Mouse (Mus musculus): ENCODE measurements at regions not wholly inside any gene's neighbourhood (a gene's known extent, or its start where the extent isn't known, plus 50 kb on each side); places are given as distances from the start of the nearest gene placed in this dataset.

GRCm38 (mm10) chr8:35218327-35218726 lies 547.3 kb upstream of the Gm19410 start:
- Histone ChIP-seq H3K27ac (peak overlapping the region; percentile 78; the same call in 1 of the 2 replicates), H3K9ac (no peak overlapping the region), H3K4me2 (no peak overlapping the region), H3K4me1 (peaks cover 30% of the 10 kb centered on the region), H3K27me3 (no peaks in the 10 kb centered on the region), H3K4me3 (no peak overlapping the region), H3K36me3 (no peaks in the 10 kb centered on the region), H3K9me3 (no peaks in the 10 kb centered on the region)
- no peak for ATAC-seq (ENCODE audit: insufficient number of reproducible peaks, insufficient read depth, low FRiP score, low TSS enrichment, low read depth)
- WGBS = 55% methylated on average over 4 of the region's 4 CpGs

GRCm38 (mm10) chr8:35224053-35224924 lies 541.3 kb upstream of the Gm19410 start:
- H3K4me3 ChIP-seq = no peak overlapping the region
- H3K27me3 ChIP-seq = no peaks in the 10 kb centered on the region
- H3K36me3 ChIP-seq = no peaks in the 10 kb centered on the region
- H3K9ac ChIP-seq = no peak overlapping the region
- H3K9me3 ChIP-seq = no peaks in the 10 kb centered on the region
- peaks cover 30% of the 10 kb centered on the region for H3K4me1 ChIP-seq
- no peak overlapping the region; the same call in 1 of the 2 replicates for H3K27ac ChIP-seq
- 77% methylated on average over 18 of the region's 18 CpGs for WGBS
- no peak overlapping the region for H3K4me2 ChIP-seq
- no peak for ATAC-seq (ENCODE audit: insufficient number of reproducible peaks, insufficient read depth, low FRiP score, low TSS enrichment, low read depth)

- Histone ChIP-seq H3K27me3 (no peaks in the 10 kb centered on the region), H3K9me3 (no peaks in the 10 kb centered on the region), H3K4me3 (no peak overlapping the region), H3K36me3 (no peaks in the 10 kb centered on the region), H3K27ac (no peak overlapping the region), H3K4me2 (no peak overlapping the region), H3K9ac (no peak overlapping the region), H3K4me1 (peaks cover 30% of the 10 kb centered on the region)
- no peak for ATAC-seq (ENCODE audit: insufficient number of reproducible peaks, insufficient read depth, low FRiP score, low TSS enrichment, low read depth)
- WGBS = 66% methylated on average over 7 of the region's 7 CpGs
Measured at GRCm38 (mm10) chr8:35224925-35225244, 540.7 kb upstream of the Gm19410 start.

GRCm38 (mm10) chr8:35227079-35227478 lies 538.5 kb upstream of the Gm19410 start:
- Histone ChIP-seq H3K4me3 (no peak overlapping the region), H3K9me3 (no peaks in the 10 kb centered on the region), H3K36me3 (no peaks in the 10 kb centered on the region), H3K27ac (peak overlapping the region; percentile 76), H3K27me3 (no peaks in the 10 kb centered on the region), H3K4me2 (peak overlapping the region; percentile 26; the same call in 1 of the 2 replicates), H3K9ac (no peak overlapping the region), H3K4me1 (peaks cover 34% of the 10 kb centered on the region)
- peak; percentile 44; the same call in 1 of the 2 replicates for ATAC-seq (ENCODE audit: insufficient number of reproducible peaks, insufficient read depth, low FRiP score, low TSS enrichment, low read depth)
- 24% methylated on average over 7 of the region's 7 CpGs for WGBS

DNA sequence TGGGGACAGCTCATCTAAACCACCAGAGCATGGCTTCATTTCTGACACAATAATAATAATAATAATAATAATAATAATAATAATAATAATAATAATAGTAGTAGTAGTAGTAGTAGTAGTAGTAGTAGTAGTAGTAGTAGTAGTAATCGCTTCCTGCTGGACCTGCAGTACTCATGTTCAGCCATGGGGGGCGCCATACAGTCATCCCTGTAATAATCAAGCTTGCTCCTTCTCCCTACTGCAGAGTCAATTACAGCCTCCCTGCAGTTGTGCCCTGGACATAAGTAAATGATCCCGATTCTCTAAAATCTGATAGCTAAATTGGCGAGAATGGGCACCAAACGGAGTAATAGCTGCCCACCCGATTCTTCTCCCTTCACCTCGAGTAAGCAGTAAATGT lies 537.1 kb upstream of the Gm19410 start:
- 80% methylated on average over 7 of the region's 7 CpGs for WGBS
- no peaks in the 10 kb centered on the region for H3K27me3 ChIP-seq
- no peak overlapping the region for H3K4me3 ChIP-seq
- ATAC-seq (ENCODE audit: insufficient number of reproducible peaks, insufficient read depth, low FRiP score, low TSS enrichment, low read depth) = no peak
- H3K9ac ChIP-seq = no peak overlapping the region
- no peak overlapping the region for H3K4me2 ChIP-seq
- H3K36me3 ChIP-seq = no peaks in the 10 kb centered on the region
- no peak overlapping the region for H3K27ac ChIP-seq
- H3K4me1 ChIP-seq = peaks cover 45% of the 10 kb centered on the region
- H3K9me3 ChIP-seq = no peaks in the 10 kb centered on the region

DNA sequence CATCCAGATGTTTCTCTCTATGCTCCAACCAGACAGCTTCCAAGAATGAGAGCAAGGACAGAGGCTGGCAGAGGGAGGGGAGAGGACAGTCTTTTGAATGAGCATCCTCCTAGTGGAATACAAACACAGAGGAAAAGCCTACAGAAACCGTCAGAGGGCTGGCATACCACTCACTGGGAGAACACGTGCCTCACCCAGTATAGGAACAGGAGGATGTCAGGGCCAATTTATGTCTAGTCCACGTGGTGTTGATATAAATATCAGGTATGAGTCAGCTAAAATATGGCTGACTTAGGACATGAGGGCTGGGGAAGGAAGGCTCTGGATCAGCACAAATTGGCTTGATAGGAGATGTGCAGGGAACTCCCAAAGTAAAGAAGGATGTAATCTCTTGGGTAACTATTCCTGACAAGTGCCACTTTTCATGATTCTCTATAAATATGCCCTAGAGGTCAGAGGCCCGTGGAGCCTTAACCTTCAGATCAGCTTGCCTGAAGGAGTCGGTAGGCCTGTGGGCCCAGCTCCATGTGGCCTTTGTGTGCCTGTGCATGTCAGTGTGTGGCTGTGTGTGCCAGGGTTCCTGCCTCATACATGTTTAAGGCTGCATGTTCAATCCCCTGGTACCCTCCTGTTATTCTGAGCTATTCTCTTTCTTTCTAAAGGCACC lies 531.9 kb upstream of the Gm19410 start:
- Histone ChIP-seq H3K4me2 (no peak overlapping the region), H3K9ac (no peak overlapping the region), H3K36me3 (no peaks in the 10 kb centered on the region), H3K9me3 (no peaks in the 10 kb centered on the region), H3K27ac (peak overlapping the region; percentile 74), H3K4me1 (peaks cover 50% of the 10 kb centered on the region), H3K27me3 (no peaks in the 10 kb centered on the region), H3K4me3 (no peak overlapping the region)
- ATAC-seq (ENCODE audit: insufficient number of reproducible peaks, insufficient read depth, low FRiP score, low TSS enrichment, low read depth) = no peak
- 38% methylated on average over 5 of the region's 5 CpGs for WGBS

DNA sequence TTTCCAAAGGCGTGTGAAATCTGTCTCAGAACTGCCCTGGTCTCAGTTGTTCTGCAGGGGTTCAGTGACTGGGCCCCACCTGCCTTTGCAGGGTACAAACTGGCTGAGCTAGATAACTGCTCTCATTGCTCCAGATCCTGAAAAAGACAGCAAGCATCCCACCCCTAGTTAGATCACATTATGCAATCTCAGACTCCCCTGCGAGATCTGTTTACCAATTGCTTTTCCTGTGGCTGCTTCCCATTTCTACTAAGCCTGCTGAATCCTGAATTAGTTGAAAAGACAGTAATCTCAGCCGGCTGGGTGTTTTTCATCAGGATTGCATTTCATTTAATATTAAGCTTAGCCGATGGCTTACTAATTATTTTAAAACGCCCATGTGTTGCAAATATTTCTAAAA lies 531.2 kb upstream of the Gm19410 start:
- H3K4me2 ChIP-seq = 0 out of 2 replicates have a peak overlapping the region, but pooled peaks have one; percentile 0
- peak overlapping the region; percentile 74 for H3K27ac ChIP-seq
- no peak overlapping the region for H3K9ac ChIP-seq
- 24% methylated on average over 5 of the region's 5 CpGs for WGBS
- no peaks in the 10 kb centered on the region for H3K36me3 ChIP-seq
- no peak for ATAC-seq (ENCODE audit: insufficient number of reproducible peaks, insufficient read depth, low FRiP score, low TSS enrichment, low read depth)
- H3K4me3 ChIP-seq = no peak overlapping the region
- no peaks in the 10 kb centered on the region for H3K9me3 ChIP-seq
- no peaks in the 10 kb centered on the region for H3K27me3 ChIP-seq
- peaks cover 50% of the 10 kb centered on the region for H3K4me1 ChIP-seq

DNA sequence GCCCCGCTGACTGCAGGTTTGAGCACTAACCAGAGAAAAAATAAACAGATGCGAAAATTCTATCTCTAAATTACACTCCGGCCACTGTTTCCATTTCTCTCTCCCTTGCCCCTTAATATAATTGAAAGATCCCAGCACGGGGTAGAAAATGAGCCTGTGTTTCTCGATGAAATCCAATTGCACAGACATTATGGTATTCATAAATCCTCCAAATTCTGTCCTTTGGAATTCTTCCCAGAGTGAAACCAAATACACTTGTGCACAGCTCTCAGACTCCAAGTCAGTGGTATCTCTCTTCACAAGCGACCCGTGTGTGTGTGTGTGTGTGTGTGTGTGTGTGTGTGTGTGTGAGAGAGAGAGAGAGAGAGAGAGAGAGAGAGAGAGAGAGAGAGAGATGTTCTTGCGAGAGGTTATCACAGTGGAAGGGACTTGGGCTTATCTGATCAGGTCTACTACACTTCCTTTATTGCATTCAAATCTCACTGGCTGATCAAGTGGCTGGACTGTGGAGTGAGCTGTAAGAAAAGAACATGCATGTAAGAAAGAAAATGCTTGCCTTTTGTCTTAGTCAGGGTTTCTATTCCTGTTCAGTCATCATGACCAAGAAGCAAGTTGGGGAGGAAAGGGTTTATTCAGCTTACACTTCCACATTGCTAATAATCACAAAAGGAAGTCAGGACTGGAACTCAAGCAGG lies 529.6 kb upstream of the Gm19410 start:
- 22% methylated on average over 8 of the region's 8 CpGs for WGBS
- H3K9me3 ChIP-seq = no peaks in the 10 kb centered on the region
- ATAC-seq (ENCODE audit: insufficient number of reproducible peaks, insufficient read depth, low FRiP score, low TSS enrichment, low read depth) = 0 out of 2 replicates have a peak, but pooled peaks have one; percentile 66
- no peak overlapping the region for H3K9ac ChIP-seq
- H3K27me3 ChIP-seq = no peaks in the 10 kb centered on the region
- peak overlapping the region; percentile 78 for H3K27ac ChIP-seq
- H3K4me2 ChIP-seq = peak overlapping the region; percentile 21
- no peaks in the 10 kb centered on the region for H3K36me3 ChIP-seq
- no peak overlapping the region for H3K4me3 ChIP-seq
- H3K4me1 ChIP-seq = peaks cover 53% of the 10 kb centered on the region

DNA sequence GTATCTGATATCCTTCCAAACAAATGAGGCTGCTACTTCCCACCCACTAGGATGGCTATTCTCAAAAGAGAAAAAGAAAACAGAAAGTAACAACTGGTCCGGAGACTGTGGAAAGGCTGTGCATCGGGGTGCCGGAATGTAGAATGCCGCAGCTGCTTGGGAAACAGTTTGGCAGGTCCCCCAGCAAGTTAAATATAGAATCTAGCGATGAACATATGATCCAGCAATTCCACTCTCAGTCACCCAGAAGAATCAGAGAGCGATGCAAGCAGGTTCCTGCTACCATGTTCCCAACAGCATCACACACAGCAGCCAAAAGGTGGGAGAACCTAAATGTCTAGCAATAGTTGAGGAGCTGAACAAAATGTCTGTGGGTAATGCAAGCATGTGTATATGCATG lies 528.3 kb upstream of the Gm19410 start:
- ATAC-seq (ENCODE audit: insufficient number of reproducible peaks, insufficient read depth, low FRiP score, low TSS enrichment, low read depth) = no peak
- WGBS = 59% methylated on average over 6 of the region's 6 CpGs

GRCm38 (mm10) chr8:35240884-35241283 lies 524.7 kb upstream of the Gm19410 start:
- H3K4me1 ChIP-seq = peaks cover 28% of the 10 kb centered on the region
- H3K27me3 ChIP-seq = no peaks in the 10 kb centered on the region
- WGBS = 87% methylated on average over 6 of the region's 6 CpGs
- ATAC-seq (ENCODE audit: insufficient number of reproducible peaks, insufficient read depth, low FRiP score, low TSS enrichment, low read depth) = no peak
- H3K9me3 ChIP-seq = no peaks in the 10 kb centered on the region
- H3K9ac ChIP-seq = no peak overlapping the region
- no peak overlapping the region for H3K4me2 ChIP-seq
- H3K4me3 ChIP-seq = no peak overlapping the region
- no peaks in the 10 kb centered on the region for H3K36me3 ChIP-seq
- H3K27ac ChIP-seq = no peak overlapping the region

More for the DNA sequence above, 528.3 kb upstream of the Gm19410 start:
- no peak overlapping the region for H3K9ac ChIP-seq
- peaks cover 49% of the 10 kb centered on the region for H3K4me1 ChIP-seq
- no peaks in the 10 kb centered on the region for H3K27me3 ChIP-seq
- H3K4me2 ChIP-seq = peak overlapping the region; percentile 1; the same call in 1 of the 2 replicates
- H3K36me3 ChIP-seq = no peaks in the 10 kb centered on the region
- H3K27ac ChIP-seq = peak overlapping the region; percentile 62
- H3K4me3 ChIP-seq = no peak overlapping the region
- no peaks in the 10 kb centered on the region for H3K9me3 ChIP-seq

DNA sequence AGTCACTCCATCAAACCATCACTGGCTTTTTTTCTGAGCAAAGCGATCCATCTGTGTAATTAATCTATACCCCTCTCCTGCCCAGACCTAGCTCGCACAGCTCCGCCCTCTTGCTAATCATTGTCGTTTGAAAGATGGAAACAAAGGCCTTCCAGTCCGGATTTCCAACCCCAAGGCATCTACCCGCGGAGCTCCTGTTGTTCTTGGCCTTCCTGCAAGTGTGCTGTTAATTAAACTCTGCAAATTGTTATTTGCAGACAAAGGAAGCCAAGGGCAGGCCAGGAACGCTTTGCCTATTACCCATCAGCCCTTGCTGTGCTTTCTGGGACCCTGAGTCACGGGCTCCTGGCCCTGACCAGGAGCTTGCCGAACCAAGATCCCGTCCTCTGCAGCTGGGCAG lies 522.0 kb upstream of the Gm19410 start:
- Histone ChIP-seq H3K4me3 (no peak overlapping the region), H3K27me3 (no peaks in the 10 kb centered on the region), H3K4me2 (no peak overlapping the region), H3K9me3 (no peaks in the 10 kb centered on the region), H3K9ac (0 out of 2 replicates have a peak overlapping the region, but pooled peaks have one; percentile 6), H3K27ac (no peak overlapping the region; the same call in 1 of the 2 replicates), H3K36me3 (no peaks in the 10 kb centered on the region), H3K4me1 (peaks cover 13% of the 10 kb centered on the region)
- WGBS = 27% methylated on average over 11 of the region's 11 CpGs
- ATAC-seq (ENCODE audit: insufficient number of reproducible peaks, insufficient read depth, low FRiP score, low TSS enrichment, low read depth) = no peak

Data from embryonic facial prominence, embryonic 13.5 days (tissue).